Mouse (Mus musculus) ZHBTc4 (cell line): ENCODE results near the gene 4930442H23Rik.
"Not testable (repeated sequence)": the region's sequence is repeated elsewhere in the genome, so short reads cannot be mapped to it uniquely, and the experiment has no call there.

Source experiments
- DNase-seq: peaks from one replicate; pipeline ENCODE4 v3.0.0-alpha.2; 2011; ENCODE audit warnings: low read depth, low spot score

The 4930442H23Rik gene

DNA sequence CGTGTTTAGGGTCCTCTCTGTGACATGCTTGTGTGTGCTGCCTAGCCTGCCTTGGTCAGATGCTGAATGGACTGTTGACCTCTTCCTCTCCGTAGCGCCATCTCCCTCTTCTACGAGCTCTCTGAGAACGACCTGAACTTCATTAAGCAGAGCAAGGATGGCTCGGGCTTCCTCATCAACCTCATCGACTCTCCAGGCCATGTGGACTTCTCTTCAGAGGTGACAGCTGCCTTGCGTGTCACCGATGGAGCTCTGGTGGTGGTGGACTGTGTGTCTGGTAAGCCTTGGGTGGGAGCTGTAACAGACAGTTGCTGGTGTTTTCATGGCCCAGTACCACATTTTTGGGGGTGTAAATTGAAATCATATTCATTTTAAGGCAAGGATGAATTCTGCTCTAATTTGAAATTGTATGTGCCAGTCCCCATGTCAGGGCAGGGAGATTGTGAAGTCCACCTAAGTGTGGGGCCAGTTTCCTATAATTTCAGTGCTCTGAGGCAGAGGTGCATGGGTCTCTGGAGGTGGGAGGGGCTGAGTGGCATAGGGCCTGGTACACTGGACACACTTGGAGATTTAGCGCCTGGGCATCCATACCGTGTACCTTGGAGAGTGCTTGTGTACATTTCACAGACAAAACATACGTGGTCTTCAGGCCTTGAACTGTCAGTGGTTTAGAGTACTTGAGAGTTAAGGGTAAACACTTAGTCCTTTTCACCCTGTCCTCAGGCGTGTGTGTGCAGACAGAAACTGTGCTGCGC lies 5.5 kb downstream of the 4930442H23Rik start:
- peak; percentile 35 for DNase-seq

- peak; percentile 54 for DNase-seq
These were observed 6.1 kb downstream of the 4930442H23Rik start for GRCm38 (mm10) chr10:81177491-81177925.

DNA sequence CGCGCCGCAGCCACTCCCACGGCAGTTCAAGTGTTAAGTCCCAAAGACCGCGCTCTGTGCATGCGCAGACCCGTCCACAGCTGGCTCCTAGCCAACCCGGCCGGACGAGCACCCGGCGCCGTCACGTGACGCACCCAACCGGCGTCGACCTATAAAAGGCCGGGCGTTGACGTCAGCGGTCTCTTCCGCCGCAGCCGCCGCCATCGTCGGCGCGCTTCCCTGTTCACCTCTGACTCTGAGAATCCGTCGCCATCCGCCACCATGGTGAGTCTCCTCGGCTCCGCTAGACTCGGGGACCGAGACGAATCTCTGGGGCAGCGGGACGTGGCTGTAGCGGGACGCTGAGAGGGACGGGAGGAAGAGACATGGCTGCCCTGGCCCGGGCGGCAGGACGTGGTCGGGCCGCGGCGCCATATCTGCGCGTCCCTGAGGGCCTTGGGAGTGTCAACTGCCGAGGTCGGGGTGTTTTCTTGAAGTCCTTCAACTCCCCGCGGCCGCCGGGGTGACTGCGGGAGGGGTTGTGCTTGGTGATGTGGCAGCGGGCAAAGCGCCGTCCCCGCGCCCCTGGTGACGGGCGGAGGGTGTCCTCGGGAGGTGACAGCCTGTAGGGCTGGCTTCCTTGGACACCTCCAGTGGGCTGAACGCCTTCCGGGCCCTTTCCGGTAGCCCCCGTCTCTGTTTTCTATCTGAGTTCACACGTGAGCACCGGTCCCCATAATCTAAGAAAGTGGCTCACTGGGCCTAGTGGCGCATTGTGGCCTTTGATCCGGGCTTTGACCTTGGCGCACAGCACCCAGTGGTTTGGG lies 7.0 kb downstream of the 4930442H23Rik start, which contains the start of gene Eef2:
TSS of gene Eef2 (plus strand) at position 166 of the 806 bp plus-strand sequence.
- peak; percentile 98 for DNase-seq

DNA sequence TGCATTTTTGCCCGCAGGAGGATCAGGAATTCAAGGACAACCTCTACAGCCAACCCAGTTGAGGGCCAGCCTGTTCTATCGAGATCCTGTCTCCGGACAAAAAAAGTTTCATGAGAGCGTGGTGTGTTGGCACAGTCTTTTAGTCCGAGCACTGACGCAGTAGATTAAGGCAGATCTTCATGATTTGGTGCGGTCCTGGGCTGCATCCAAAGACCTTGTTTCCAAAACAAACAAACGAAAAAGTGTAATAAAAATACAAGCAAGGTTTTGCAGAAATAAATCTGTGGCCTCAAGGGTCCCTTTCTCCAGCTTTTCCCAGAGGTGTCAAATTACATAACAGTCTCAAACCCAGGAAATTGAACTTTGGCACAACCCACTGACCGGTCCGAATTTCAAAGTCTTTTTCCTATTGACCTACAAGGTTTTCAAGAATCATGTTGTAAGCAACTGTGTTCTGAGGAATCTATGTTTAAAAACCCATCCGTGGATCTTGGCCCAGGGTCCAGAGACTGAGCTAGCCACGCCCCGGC lies 7.6 kb downstream of the 4930442H23Rik start:
- no peak for DNase-seq

- DNase-seq: not testable (repeated sequence)
These were observed 8.3 kb downstream of the 4930442H23Rik start for GRCm38 (mm10) chr10:81175345-81175701.

GRCm38 (mm10) chr10:81174617-81175344 lies 8.9 kb downstream of the 4930442H23Rik start:
- peak; percentile 95 for DNase-seq

DNA sequence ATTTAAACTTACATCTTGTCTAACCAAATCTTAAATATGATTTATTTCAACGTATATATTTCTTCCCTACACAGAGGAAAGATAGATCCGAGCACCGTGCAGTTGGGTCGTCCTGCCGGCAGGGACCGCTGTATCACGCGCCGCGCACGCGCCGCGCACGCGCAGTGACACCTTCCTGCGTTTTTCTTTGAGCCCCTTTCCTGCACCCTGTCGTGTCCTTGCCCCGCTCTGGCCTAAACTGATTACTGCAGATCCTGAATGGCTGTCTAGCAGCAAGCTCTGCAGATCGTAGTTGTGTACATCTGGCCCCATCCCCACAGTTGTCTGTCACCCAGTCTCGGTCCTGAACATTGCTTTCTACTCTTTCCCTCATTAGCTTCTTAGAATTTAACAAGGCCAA lies 10.5 kb downstream of the 4930442H23Rik start:
- peak; percentile 96 for DNase-seq

- DNase-seq: peak; percentile 30
These were observed 14.2 kb downstream of the 4930442H23Rik start for GRCm38 (mm10) chr10:81169411-81169900.

DNA sequence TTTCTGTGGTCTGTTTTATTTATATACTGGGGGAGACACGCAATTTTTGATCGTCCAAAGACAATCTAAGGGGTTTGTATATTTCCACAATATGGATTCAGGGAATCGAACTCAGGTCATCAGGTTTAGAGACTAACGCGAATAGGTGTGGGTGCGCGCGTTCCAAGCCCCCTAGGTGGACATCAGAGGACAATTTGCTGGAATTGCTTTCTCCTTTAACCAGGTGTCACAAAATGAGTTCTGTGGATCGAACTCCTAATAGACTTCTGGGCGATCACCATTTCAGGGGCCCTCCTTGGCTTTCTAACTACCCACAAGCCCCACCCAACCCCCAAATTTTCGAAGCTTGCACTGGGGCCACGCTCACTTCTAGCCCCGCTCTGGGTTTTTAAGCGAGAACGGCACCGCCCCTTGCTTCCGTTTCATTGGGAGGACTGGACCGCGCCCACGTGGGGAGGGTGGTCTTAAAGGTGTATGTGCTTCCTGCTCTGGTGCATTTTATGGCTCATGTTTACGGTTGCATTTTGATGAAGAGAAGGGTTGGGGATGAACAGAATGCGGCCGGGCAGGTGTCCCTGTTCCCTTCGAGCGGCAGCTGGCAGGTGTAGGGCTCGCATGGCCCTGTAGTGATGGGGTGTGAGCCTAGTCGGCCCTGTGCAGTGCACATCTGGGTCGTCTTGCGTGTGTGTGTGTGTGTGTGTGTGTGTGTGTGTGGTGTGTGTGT lies 15.0 kb downstream of the 4930442H23Rik start:
- peak; percentile 89 for DNase-seq

GRCm38 (mm10) chr10:81168087-81168431 lies 15.6 kb downstream of the 4930442H23Rik start:
- DNase-seq: no peak

GRCm38 (mm10) chr10:81167200-81168086 lies 16.2 kb downstream of the 4930442H23Rik start, which contains the start of gene Pias4:
Gene Pias4, minus strand, starts transcription at chr10:81167923.
- peak; percentile 100 for DNase-seq

GRCm38 (mm10) chr10:81165118-81165517 lies 18.5 kb downstream of the 4930442H23Rik start:
- DNase-seq: no peak

DNA sequence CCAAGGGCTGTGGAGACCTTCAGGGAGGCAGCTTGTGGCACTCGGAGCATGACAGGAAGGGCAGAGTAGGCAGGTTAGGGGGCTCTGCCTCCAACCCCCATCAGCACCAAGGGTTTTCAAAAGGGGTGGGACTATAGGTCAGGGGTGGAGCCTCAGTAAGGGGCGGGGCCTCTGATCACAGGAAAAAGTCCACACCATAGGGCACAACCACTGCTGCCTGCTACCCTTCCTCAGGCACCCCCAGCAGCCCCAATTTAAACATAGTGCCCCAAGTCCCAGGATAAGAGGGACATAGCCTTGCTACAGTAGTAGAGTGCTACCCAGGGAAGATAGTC lies 21.4 kb downstream of the 4930442H23Rik start:
- peak; percentile 66 for DNase-seq

- peak; percentile 64 for DNase-seq
These were observed 21.9 kb downstream of the 4930442H23Rik start for GRCm38 (mm10) chr10:81161602-81162317.

DNA sequence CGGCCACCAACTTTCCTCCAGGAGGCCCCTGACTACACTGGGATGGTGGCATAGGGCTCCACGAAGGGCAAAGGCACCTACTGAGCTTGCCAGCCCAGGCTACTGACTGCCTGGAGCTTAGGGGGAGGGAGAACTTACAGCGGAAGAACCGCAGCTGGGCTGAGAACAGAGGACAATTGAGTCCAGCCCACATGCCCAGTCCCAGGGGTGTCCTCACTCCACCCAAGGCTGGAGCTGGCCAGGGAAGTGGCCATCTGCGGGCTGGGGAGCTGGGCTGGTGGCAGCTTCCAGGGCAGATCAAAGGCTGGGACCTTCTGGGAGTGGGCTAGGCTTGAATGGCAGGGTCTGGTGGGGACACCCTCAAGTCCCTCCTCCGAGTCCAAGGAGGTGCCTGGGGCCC lies 28.9 kb downstream of the 4930442H23Rik start:
- no peak for DNase-seq

DNA sequence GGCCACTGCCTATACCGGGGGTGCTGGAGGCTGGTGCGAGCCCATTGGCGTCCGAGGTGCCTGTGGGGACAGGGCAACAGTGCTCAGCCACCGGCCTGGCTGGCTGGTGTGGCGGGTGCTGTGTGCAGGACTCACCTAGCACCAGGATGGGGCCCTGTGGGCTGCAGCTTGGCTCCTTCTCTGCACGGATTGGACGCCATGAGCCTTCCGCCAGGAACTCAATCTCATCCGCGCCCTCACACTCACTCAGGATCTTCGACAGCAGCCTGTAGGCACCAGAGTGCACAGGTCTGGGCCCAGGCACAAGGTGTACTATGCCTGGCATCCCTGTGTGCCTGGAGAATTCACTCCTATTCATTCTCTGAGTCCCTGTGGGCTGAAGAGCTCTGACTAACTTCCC lies 29.3 kb downstream of the 4930442H23Rik start:
- peak; percentile 65 for DNase-seq

GRCm38 (mm10) chr10:81152609-81153008 lies 31.0 kb downstream of the 4930442H23Rik start:
- no peak for DNase-seq

DNA sequence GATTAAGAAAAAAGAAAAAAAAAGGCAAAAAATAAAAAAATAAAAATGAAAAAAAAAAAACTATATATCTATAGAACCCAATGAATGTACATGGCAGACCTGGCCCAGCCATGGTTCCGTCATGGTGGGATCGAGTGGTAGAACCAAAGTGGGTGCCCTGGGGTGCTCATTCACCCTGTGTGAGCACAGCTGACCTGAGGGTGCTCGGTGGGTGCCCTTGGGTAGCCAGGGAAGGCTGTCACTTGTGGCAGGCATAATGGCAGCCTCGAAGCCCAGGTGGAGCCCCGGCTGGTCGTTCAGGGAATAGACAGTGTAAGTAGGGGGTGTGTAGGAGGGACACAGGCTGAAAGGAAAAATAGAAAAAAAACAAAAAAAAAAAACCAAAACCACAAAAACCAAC lies 32.4 kb downstream of the 4930442H23Rik start:
- DNase-seq: no peak

GRCm38 (mm10) chr10:81146296-81146695 lies 37.4 kb downstream of the 4930442H23Rik start:
- DNase-seq: no peak
